Mouse (Mus musculus): ENCODE measurements around the gene Smok3a.
"Not testable (repeated sequence)": the region's sequence is repeated elsewhere in the genome, so short reads cannot be mapped to it uniquely, and the experiment has no call there.

DNA sequence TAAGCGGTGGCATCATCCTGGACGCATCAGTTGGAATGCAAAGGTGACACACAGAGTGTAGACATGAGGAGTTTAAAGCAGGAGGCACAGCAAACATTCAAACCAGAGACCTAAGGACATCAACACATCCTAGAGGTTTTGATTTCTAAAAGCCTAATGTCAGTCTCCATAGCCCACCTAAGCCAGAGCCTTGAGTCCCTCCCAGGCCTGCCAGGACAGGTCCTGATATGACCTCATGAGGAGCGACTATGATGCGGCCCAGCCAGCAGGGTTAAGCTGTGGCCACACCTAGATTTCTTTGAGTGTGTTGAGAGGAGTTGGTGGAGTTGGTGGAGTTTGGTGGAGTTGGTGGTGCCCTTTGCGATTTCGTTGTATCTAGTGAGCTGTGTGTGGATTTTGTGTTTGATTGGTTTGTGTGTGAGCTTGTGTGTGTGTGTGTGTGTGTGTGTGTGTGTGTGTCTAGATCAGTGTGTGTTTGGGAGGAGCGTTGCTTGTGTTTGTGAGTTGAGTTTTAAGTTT is at the start of gene Smok3a, which contains the start of gene Smok3b:
- not testable (repeated sequence) for TF ChIP-seq CTCF, POLR2A (IDR thresholded peaks at IDR 0.05; ENCODE audit: extremely low read depth, insufficient read depth, low read length)

Measured in cortical plate, adult 2 months (tissue).